Mouse (Mus musculus) E14TG2a.4 (cell line): ENCODE data around the gene Olfr223.
"Not testable (repeated sequence)": the region's sequence is repeated elsewhere in the genome, so short reads cannot be mapped to it uniquely, and the experiment has no call there.

Source experiments
- CTCF ChIP-seq: conservative IDR thresholded peaks from 2 replicates; pipeline ENCODE4 v1.5.1; 2014; ENCODE audit warnings: low read length
- POU5F1 ChIP-seq: IDR thresholded peaks from 2 replicates; pipeline ENCODE4 v1.6.1; 2014; ENCODE audit warnings: low read length, borderline replicate concordance

DNA sequence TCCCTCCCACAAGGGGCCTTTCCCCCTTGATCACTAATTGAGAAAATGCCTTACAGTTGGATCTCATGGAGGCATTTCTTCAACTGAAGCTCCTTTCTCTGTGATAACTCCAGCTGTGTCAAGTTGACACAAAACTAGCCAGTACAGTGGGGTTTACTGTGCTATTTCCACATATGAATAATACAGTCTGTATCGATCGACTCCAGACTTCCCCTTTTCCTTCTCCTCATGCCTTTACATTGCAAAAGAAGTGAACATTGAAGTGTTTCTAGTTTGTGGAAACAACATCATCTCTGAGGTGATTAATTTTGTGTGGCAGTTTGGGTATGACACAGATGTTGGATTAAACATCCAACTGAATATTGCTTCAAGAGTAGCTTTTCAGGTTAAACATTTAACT lies 23.9 kb upstream of the Olfr223 start:
- not testable (repeated sequence) for TF ChIP-seq CTCF, POU5F1
